ENCODE assay signal across 12 mouse cellular contexts in genomic region chr6:120792947-120793346, GRCm38 (mm10). TPM values are rescaled to one million over a fixed set of nuclear protein-coding genes. Genes with fewer than 3 reads are reported as not detected.
DNase-seq lines count a peak whose midpoint lies in the region; ATAC-seq and TF ChIP-seq lines count a peak whose summit lies in the region.
"Had no signal": no experiment of that assay in that cellular context is flagged by ENCODE, and none has a peak within 500 bp of the region (broad histone marks: within the 10 kb centered on the region; RNA-seq: fewer than 3 reads in every experiment).

No protein-coding gene starts in this region.

- TF ChIP-seq CTCF in liver, embryonic 14.5 days (IDR thresholded peaks at IDR 0.05; ENCODE audit: low read depth): peak; percentile 27
- 0 out of 2 replicates have a peak, but pooled peaks have one; percentile 25 for TF ChIP-seq CTCF in E14TG2a.4 (conservative IDR thresholded peaks at IDR 0.05; ENCODE audit: low read length)
- peak; percentile 32; the same call in 1 of the 2 replicates for TF ChIP-seq CTCF in cortical plate, adult 2 months (IDR thresholded peaks at IDR 0.05; ENCODE audit: extremely low read depth, insufficient read depth, low read length)

- H3K4me3 ChIP-seq in forebrain, embryonic 16.5 days (replicated peaks; ENCODE audit: low read length): no peak overlapping the region
- H3K4me3 ChIP-seq in forebrain, embryonic 13.5 days: no peak overlapping the region
- no peak overlapping the region for H3K4me3 ChIP-seq in liver, embryonic 14.5 days (ENCODE audit: insufficient read depth in 1 of 2, low read depth in 2 of 2, low read length in 2 of 2)
- H3K4me3 ChIP-seq in E14TG2a.4 (replicated peaks; ENCODE audit: low read length): peak overlapping the region; percentile 1; the same call in 1 of the 2 replicates
- no peak overlapping the region for H3K4me3 ChIP-seq in cortical plate, adult 2 months (ENCODE audit: insufficient read depth, low read length)
- H3K4me3 ChIP-seq: stomach, embryonic 15.5 days had no signal

- no peak overlapping the region for H3K4me2 ChIP-seq in forebrain, embryonic 16.5 days (ENCODE audit: low read length)
- no peak overlapping the region for H3K4me2 ChIP-seq in forebrain, embryonic 13.5 days
- H3K4me2 ChIP-seq in liver, embryonic 14.5 days (ENCODE audit: low read depth): no peak overlapping the region
- H3K4me2 ChIP-seq: stomach, embryonic 15.5 days had no signal

- no peaks in the 10 kb centered on the region for H3K4me1 ChIP-seq in forebrain, embryonic 16.5 days (replicated peaks; ENCODE audit: control insufficient read depth, insufficient read depth, low read length)
- no peaks in the 10 kb centered on the region for H3K4me1 ChIP-seq in forebrain, embryonic 13.5 days
- peaks cover 6 to 13% of the 10 kb centered on the region in 2 experiments; a peak in 3 of 4 replicates for H3K4me1 ChIP-seq in liver, embryonic 14.5 days (replicated peaks; ENCODE audit: control insufficient read depth in 2 of 2, insufficient read depth in 2 of 2, low read length in 1 of 2)
- H3K4me1 ChIP-seq in E14TG2a.4 (replicated peaks; ENCODE audit: low read depth, low read length): peaks cover 25% of the 10 kb centered on the region
- H3K4me1 ChIP-seq in cortical plate, adult 2 months (ENCODE audit: control insufficient read depth, insufficient read depth, low read length): peaks cover 9% of the 10 kb centered on the region
- H3K4me1 ChIP-seq: stomach, embryonic 15.5 days had no signal

- ATAC-seq in forebrain, embryonic 16.5 days: 0 out of 2 replicates have a peak, but pooled peaks have one; percentile 29
- no peak for ATAC-seq in forebrain, embryonic 13.5 days
- ATAC-seq in liver, embryonic 14.5 days (ENCODE audit: insufficient read depth): no peak
- no peak for ATAC-seq in megakaryocyte progenitor cell, adult 5-6 weeks (replicated peaks; ENCODE audit: poor library complexity)

- 76% methylated on average over 8 of the region's 8 CpGs for WGBS in forebrain, embryonic 16.5 days
- WGBS in forebrain, embryonic 13.5 days: 81% methylated on average over 8 of the region's 8 CpGs
- WGBS in liver, embryonic 14.5 days (ENCODE audit: insufficient replicate concordance): 89% methylated on average over 8 of the region's 8 CpGs

- no peak for TF ChIP-seq EP300 in liver, embryonic 14.5 days (IDR thresholded peaks at IDR 0.05; ENCODE audit: low read depth)

- peaks cover 26% of the 10 kb centered on the region for H3K36me3 ChIP-seq in forebrain, embryonic 16.5 days (ENCODE audit: control insufficient read depth, insufficient read depth)
- H3K36me3 ChIP-seq in forebrain, embryonic 13.5 days (ENCODE audit: poor library complexity, severe bottlenecking): peaks cover 64% of the 10 kb centered on the region
- H3K36me3 ChIP-seq in liver, embryonic 14.5 days (replicated peaks; ENCODE audit: control insufficient read depth, insufficient read depth, low read depth): peaks cover 63% of the 10 kb centered on the region
- peaks cover 82% of the 10 kb centered on the region for H3K36me3 ChIP-seq in E14TG2a.4 (ENCODE audit: insufficient read depth, low read length)

- no peaks in the 10 kb centered on the region for H3K9me3 ChIP-seq in forebrain, embryonic 16.5 days (ENCODE audit: control insufficient read depth, low read length)
- no peaks in the 10 kb centered on the region for H3K9me3 ChIP-seq in forebrain, embryonic 13.5 days (replicated peaks)
- no peaks in the 10 kb centered on the region for H3K9me3 ChIP-seq in liver, embryonic 14.5 days (ENCODE audit: control insufficient read depth, low read length)
- no peaks in the 10 kb centered on the region for H3K9me3 ChIP-seq in E14TG2a.4 (ENCODE audit: low read length)
- H3K9me3 ChIP-seq: stomach, embryonic 15.5 days had no signal

- no peak for DNase-seq in liver, embryonic 14.5 days (ENCODE audit: low read depth in 3 of 3, low spot score in 3 of 3)
- no peak for DNase-seq in liver
- no peak for DNase-seq in spleen, postnatal 4 days (ENCODE audit: low spot score in 2 of 2)
- DNase-seq: cerebellum, postnatal 36 days; gastrocnemius, postnatal 14 days; kidney, postnatal 4 days had no signal

- TF ChIP-seq POLR2A in cortical plate, adult 2 months (IDR thresholded peaks at IDR 0.05; ENCODE audit: extremely low read depth, insufficient read depth, low read length): no peak

- no peaks in the 10 kb centered on the region for H3K27me3 ChIP-seq in forebrain, embryonic 16.5 days (replicated peaks; ENCODE audit: control insufficient read depth, insufficient read depth, low read length)
- H3K27me3 ChIP-seq in forebrain, embryonic 13.5 days: no peaks in the 10 kb centered on the region
- no peaks in the 10 kb centered on the region for H3K27me3 ChIP-seq in liver, embryonic 14.5 days (ENCODE audit: control insufficient read depth, insufficient read depth, low read length)
- no peaks in the 10 kb centered on the region for H3K27me3 ChIP-seq in E14TG2a.4 (ENCODE audit: insufficient read depth, low read length)
- H3K27me3 ChIP-seq: stomach, embryonic 15.5 days had no signal

- H3K9ac ChIP-seq in forebrain, embryonic 16.5 days (replicated peaks; ENCODE audit: low read depth, low read length): no peak overlapping the region
- no peak overlapping the region for H3K9ac ChIP-seq in forebrain, embryonic 13.5 days
- no peak overlapping the region for H3K9ac ChIP-seq in liver, embryonic 14.5 days (replicated peaks)
- H3K9ac ChIP-seq: stomach, embryonic 15.5 days had no signal

- no peak overlapping the region for H3K27ac ChIP-seq in forebrain, embryonic 16.5 days (ENCODE audit: low read length)
- H3K27ac ChIP-seq in forebrain, embryonic 13.5 days: no peak overlapping the region; the same call in 1 of the 2 replicates
- H3K27ac ChIP-seq in liver, embryonic 14.5 days: no peak overlapping the region
- H3K27ac ChIP-seq in cortical plate, adult 2 months (ENCODE audit: insufficient read depth, low read length): no peak overlapping the region
- H3K27ac ChIP-seq: stomach, embryonic 15.5 days had no signal

RNA-seq across cellular contexts. Expression of gene Slc25a18, which starts 19.6 kb away (rescaled TPM):
- polyA plus RNA-seq in forebrain, embryonic 16.5 days (2015; fragmentation: Nextera tagmentation; extraction: Ambion mirVana): 1.4 and 3.5 TPM in 2 replicates
- 0.83 and 0.86 TPM in 2 replicates for polyA plus RNA-seq in forebrain, embryonic 13.5 days (2015; fragmentation: Nextera tagmentation; extraction: Ambion mirVana)
- polyA plus RNA-seq in liver, embryonic 14.5 days (2012; rRNA removed): 0.08 and 0.09 TPM in 2 replicates
- 0.08 and 0.11 TPM in 2 replicates for polyA plus RNA-seq in liver, embryonic 14.5 days (2014; fragmentation: Nextera tagmentation; extraction: Ambion mirVana)
- polyA plus RNA-seq in cortical plate, adult 2 months (2012; rRNA removed): 124 and 139 TPM in 2 replicates
- not detected in 2 replicates for total RNA-seq in megakaryocyte progenitor cell, adult 5-6 weeks (2015)
- total RNA-seq in megakaryocyte progenitor cell, adult 5-6 weeks (2017): not detected in 2 replicates

RNA-seq across cellular contexts. Expression of gene Atp6v1e1, which starts 29.6 kb away (rescaled TPM):
- 240 and 248 TPM in 2 replicates for polyA plus RNA-seq in forebrain, embryonic 16.5 days (2015; fragmentation: Nextera tagmentation; extraction: Ambion mirVana)
- polyA plus RNA-seq in forebrain, embryonic 13.5 days (2015; fragmentation: Nextera tagmentation; extraction: Ambion mirVana): 189 and 196 TPM in 2 replicates
- 43.2 and 73.8 TPM in 2 replicates for polyA plus RNA-seq in liver, embryonic 14.5 days (2012; rRNA removed)
- polyA plus RNA-seq in liver, embryonic 14.5 days (2014; fragmentation: Nextera tagmentation; extraction: Ambion mirVana): 141 and 145 TPM in 2 replicates
- 596 and 605 TPM in 2 replicates for polyA plus RNA-seq in cortical plate, adult 2 months (2012; rRNA removed)
- total RNA-seq in megakaryocyte progenitor cell, adult 5-6 weeks (2015): 139 and 152 TPM in 2 replicates
- total RNA-seq in megakaryocyte progenitor cell, adult 5-6 weeks (2017): 135 and 152 TPM in 2 replicates

RNA-seq across cellular contexts. Expression of gene Bcl2l13, which starts 43.1 kb away (rescaled TPM):
- polyA plus RNA-seq in forebrain, embryonic 16.5 days (2015; fragmentation: Nextera tagmentation; extraction: Ambion mirVana): 32.8 and 35.2 TPM in 2 replicates
- 32.5 and 40.4 TPM in 2 replicates for polyA plus RNA-seq in forebrain, embryonic 13.5 days (2015; fragmentation: Nextera tagmentation; extraction: Ambion mirVana)
- polyA plus RNA-seq in liver, embryonic 14.5 days (2012; rRNA removed): 18.1 and 20.0 TPM in 2 replicates
- 28.6 and 34.6 TPM in 2 replicates for polyA plus RNA-seq in liver, embryonic 14.5 days (2014; fragmentation: Nextera tagmentation; extraction: Ambion mirVana)
- 22.6 and 22.7 TPM in 2 replicates for polyA plus RNA-seq in cortical plate, adult 2 months (2012; rRNA removed)
- 18.4 and 23.9 TPM in 2 replicates for total RNA-seq in megakaryocyte progenitor cell, adult 5-6 weeks (2015)
- total RNA-seq in megakaryocyte progenitor cell, adult 5-6 weeks (2017): 17.7 and 34.6 TPM in 2 replicates

Comparison
In these comparisons a context has a peak if more than half of its experiments do, and no peak if none do; other contexts are left out.
1. RNA of gene Slc25a18, which starts 19.6 kb away (polyA plus RNA-seq): 124 to 139 TPM in cortical plate, adult 2 months; 1.4 to 3.5 TPM in forebrain, embryonic 16.5 days, 0.83 to 0.86 TPM in forebrain, embryonic 13.5 days and 0.08 to 0.11 TPM in liver, embryonic 14.5 days; every median in the first group is over 10 times any median in the second.
2. Peak in every context shown above with its lines, with median percentiles within 50 percentile points of each other: CTCF ChIP-seq.